Mouse (Mus musculus) cerebellum, adult (tissue): ENCODE measurements around the gene Tssk6.

ENCODE experiments used
- ATAC-seq: cut with Nextera tagmentation; 2 replicates; pipeline ENCODE4 v1.9.2; 2017; ENCODE audit warnings: mild to moderate bottlenecking, moderate library complexity, mixed read lengths; ENCODE audit not compliant: insufficient number of reproducible peaks, low FRiP score, low TSS enrichment

Gene Tssk6

GRCm38 (mm10) chr8:69882833-69883600 is 19.0 kb upstream of the Tssk6 start:
- no peak for ATAC-seq

DNA sequence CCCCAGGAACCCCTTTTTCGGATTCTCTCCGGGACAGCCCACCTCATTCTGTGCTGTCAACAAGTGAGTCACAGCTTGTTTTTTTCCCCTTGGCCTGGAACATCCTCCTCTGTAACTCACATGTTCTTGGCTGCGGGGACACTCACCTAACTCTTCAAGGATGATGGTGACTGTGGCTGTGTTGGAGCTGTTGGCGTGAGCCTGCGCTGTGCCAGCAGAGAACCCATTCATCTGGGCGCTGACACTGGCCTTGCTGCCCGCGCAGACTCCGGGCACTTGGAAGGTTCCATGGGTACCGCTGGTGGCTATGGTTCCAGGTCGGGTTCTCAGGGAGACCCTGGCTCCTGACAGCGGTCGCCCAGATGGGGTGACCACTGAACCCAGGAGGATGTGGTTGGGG is 17.8 kb upstream of the Tssk6 start:
- no peak for ATAC-seq

DNA sequence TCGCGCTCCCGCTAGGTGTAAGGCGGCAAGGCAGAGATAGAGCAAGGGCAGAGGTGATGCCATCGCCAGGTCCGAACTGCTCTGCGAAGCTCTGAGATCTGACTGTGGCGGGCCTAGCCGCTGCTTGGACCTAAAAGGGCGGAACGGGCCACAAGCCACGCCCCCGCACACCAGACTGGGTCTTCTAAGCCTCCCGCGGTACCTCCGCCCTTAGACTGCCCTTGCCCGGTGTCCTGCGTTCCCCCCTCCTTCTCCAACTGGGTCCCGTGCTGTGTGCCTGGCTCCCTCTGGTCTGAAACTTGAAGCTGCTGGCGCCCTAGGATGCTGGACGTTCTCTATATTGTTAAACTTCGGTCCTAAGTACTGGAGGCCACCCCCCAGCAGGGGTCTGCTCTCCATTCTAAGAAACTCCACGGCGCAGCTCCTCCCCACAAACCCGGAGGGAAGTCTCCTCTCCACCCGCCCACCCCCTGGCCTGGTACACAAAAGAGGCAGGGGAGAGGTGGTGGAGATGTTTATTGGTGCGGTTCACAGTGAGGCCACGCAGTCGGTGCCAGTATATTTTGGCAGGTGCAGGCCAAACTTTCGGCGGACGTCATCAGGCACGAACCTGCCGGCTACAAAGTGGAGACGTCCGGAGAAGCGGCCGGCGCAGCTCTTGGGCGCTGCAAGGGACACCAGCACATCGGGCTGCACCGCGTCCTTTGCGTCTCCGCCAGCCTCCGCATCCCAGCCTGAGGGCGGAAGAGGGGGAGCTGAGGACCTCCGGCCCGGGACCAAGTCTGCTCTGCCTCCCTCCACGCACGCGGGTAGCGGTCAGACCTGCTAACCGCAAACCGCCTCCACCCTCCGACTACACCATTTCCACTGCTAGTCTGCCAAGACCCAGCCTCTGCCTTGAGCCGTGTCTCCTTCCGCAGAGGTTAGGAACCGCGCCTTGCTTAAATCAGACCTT is 14.4 kb upstream of the Tssk6 start, which contains the start of gene Cilp2:
TSS of gene Cilp2 (minus strand) at position 399 of the 955 bp plus-strand sequence.
- no peak for ATAC-seq

GRCm38 (mm10) chr8:69888244-69888866 is 13.6 kb upstream of the Tssk6 start:
- no peak for ATAC-seq

DNA sequence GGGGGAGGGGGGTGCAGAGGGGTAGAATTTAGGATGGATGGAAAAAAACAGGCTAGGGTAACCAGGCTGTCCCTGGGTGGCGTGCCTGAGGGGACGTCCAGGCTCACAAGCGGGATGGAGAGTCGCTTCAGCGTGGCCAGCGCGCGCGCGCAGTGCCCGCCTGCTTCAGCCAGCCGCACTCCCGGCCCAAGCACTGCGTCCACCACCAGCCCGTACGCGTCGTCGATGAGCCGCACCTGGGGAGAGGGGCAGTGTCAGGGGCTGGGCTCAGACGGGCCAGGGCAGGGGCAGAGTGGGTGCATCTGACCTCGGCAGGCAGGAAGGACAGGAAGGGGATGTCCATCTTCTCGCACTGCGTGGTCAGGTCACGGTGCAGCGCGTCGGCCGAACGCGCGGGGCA is 13.1 kb upstream of the Tssk6 start:
- no peak for ATAC-seq

GRCm38 (mm10) chr8:69890813-69891241 is 11.2 kb upstream of the Tssk6 start:
- ATAC-seq: no peak

DNA sequence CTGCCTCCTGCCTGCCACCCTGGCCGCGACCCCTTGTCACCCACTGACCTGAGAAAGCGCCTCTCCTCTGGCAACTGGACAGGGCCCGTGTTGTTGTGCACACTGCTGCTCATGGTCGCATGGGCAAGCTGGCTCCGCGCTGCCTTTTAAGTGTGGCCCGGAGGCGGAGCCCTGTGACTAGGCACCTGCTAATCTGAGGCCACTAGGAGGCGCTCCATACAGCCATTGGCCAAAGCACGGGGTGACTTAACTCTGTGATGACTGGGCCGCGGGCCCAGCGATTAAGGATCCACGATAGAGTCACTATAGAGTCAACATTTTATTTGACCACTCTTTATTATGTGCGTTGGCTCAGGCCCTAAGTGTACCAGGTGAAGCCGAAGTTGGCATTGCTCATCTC is 8.1 kb upstream of the Tssk6 start:
- ATAC-seq: no peak

- no peak for ATAC-seq
These were observed 7.1 kb upstream of the Tssk6 start for GRCm38 (mm10) chr8:69894836-69895332.

DNA sequence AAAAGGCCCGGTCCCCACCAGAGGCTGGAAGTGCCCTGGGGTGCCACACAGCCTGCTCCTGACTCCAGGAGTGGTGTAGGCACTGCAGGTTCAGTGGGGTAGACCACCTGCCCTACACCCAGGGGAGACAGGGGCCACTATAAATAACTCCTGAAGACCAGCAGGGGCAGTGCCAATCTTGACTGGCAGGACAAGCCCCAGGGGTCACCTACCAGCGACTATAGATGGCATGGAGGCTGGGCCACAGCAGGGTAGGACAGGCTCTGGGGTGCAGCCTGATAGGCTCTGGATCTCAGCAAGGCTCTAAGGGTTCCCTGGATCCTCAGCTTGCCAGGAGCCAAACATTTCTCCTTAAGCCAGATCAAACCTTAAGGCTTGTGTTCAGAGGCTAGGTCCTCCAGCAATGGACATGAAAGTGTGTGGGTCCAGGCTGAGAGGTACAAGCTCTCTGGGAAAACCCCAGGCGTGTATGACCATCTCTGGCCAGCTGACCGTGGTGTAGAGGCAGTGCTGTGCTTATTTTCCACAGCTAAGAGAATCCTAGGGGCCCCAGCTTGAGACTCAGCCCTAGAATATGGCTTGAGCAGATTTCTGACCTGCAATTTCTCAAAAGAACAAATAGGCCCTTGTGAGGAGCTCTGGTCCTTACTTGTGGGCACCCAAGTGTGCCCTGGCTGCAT is 6.1 kb upstream of the Tssk6 start:
- ATAC-seq: no peak

DNA sequence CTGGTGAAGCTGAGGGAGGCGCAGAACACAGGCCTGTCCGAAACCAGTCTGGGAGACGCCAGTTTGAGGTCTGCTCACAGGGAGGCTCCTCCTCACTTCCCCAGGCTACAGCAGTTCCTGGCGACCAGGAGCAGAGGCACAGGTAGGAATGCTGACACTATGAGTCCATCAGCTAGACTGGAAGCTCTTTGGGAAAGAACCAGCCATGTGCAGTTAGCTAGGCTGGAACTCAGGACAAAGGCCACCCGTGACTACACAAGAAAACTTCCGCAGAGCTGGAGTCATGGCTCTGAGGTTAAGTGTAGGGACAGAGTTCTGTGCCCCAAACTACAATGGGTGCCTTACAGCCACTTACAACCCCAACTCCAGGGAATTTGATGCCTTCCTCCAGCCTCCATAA is 4.1 kb upstream of the Tssk6 start:
- ATAC-seq: no peak

DNA sequence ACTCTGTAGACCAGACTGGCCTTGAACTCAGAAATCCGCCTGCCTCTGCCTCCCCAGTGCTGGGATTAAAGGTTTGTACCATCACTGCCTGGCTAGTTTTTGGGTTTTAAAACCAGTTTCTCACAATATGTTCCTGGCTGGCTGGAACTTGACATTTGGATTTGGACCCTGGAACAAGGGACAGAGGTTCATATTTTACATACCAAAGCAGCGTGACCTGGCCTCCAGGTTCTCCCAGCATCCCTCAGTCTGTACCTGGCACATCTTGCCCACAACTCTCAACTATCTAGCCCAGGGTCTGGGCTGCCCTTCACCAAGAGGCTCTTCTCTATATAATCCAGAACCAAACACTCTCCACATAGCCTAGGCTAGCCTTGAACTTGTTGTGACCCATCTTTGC is 2.1 kb upstream of the Tssk6 start:
- ATAC-seq: no peak

- no peak for ATAC-seq
These were observed 1.0 kb upstream of the Tssk6 start for GRCm38 (mm10) chr8:69900895-69901451.

DNA sequence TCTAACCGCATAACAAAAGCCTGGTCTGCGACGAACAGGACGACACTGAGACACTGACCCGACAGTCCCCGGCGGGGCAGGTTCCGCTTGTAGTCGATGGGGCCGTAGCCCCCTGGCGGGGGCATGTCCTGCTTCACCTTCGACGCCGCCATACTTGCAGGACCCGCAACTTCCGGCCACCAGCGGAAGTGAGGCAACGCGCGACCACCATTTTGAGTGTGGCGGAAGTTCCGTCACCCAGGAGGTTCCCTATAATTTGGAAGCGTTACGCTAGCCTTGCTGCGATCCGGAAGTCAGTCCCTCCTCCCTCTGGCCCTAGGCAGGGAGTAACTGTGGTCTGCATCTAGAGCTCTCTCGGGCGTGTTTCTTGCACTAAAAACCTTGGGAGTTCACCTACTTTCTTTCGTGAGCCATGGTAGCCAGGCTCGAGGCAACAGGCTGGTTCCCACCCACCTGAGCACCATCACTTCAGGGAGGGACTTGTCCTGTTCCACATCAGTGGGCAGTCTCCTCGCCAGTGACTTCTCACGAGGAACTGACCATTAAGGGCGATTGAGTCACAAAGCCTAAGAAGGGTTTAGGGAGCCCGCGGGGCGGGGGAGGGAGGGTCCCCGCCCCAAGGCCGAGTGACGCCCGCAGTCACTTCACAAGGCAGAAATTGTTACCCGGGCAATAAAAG is 361 bp upstream of the Tssk6 start:
- ATAC-seq: peak; percentile 68

GRCm38 (mm10) chr8:69903063-69903542 is 1.1 kb downstream of the Tssk6 start:
- ATAC-seq: peak; percentile 79

DNA sequence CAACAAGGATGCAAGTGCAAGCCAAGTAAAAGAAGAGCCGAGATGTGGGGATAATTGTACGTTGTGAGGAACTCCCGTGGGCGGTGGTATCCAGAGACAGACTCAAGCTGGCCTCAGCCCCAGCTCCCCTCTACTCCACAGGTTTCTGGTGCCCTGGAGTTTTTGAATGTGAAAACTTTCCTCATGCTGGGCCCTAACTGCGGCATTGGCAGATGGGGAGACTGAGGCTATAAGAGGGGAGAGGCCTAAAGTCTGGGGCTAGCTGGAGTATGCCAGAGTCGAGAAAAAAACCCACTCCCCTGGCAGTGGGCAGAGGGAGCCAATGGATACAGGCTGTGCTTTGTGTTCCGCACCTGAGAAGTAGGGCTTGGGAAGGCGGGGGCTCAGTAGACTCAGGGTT is 2.1 kb downstream of the Tssk6 start:
- ATAC-seq: no peak

- ATAC-seq: no peak
These were observed 4.3 kb downstream of the Tssk6 start for GRCm38 (mm10) chr8:69906260-69906659.

DNA sequence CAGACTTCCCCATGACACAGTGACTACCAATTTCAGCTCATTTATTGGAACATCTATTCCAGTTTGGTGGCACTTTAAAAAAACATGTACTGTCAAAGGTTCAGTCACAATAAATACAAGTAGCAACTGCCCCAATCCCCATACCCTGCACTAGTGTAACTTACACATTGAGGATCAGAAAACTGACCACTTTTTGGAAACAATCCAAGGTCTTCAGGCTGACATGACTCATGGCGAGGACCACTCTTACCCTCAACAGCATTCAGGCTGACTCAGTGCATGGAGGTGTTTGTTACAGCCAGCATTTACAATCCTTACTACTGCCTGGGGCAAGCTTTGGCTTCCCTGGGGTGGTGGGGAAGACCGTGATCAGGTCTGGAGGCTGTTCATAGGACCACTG is 5.1 kb downstream of the Tssk6 start:
- no peak for ATAC-seq

DNA sequence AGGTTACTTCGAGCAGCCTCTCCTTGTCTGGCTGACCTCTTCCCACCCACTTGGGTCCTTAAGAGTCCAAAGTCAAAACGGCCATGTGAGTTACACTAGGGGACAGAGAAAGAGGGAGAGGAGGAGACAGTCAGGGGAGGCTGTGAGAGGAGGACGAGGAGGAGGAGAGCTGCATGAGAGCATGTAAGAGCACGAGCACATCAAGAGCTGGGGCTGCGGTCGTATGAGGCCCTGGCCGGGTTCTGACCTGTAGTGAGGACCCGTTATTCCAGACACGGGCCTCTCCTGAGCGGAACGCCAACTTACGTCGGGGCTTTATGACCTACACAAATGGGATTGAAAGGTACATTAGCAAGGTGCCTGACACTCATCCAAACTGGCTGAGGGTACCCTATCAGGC is 9.9 kb downstream of the Tssk6 start:
- no peak for ATAC-seq

DNA sequence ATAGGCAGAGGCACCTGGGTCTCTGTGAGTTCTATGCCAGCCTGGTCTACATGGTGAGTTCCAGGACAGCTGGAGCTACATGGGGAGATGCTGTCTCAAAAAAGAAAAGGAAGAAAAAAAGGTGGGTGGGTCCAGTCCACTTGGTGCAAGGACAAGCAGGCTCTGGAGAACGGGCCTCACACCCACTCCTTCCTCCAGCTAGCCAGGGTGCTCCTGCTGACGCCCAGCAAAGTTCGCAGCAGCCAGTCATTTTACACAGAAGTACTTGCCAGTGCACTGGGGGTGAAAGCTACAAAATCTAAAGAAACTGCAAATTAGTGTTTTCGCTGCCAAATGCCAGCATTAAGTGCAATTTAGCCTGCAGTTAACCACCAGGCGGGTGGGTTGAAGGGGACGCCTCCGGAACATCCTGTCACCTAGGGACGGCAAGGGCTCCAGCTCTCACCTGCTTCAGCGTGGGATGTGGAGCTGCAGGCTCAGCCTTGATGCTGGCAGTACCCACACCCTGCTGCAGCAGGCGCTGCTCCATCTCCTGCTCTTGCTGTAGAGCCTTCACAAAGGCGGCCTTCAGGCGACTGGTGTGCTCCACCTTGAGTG is 10.6 kb downstream of the Tssk6 start:
- ATAC-seq: no peak
